Mouse (Mus musculus) urinary bladder, postnatal 25 days (tissue): ENCODE data around the gene Rab13.

Experiments
- DNase-seq: peaks from one replicate; pipeline ENCODE4 v3.0.0; 2022; ENCODE audit warnings: low spot score

Rab13 gene

GRCm38 (mm10) chr3:90263121-90263771, 49.8 kb downstream of the Rab13 start:
- DNase-seq, result no peak

GRCm38 (mm10) chr3:90264687-90265033, 51.2 kb downstream of the Rab13 start:
- no peak for DNase-seq

GRCm38 (mm10) chr3:90265034-90265931, 51.8 kb downstream of the Rab13 start, which contains the start of gene Dennd4b:
Dennd4b (plus strand) TSS chr3:90265185.
- peak; percentile 93 for DNase-seq

GRCm38 (mm10) chr3:90265932-90266741, 52.6 kb downstream of the Rab13 start:
- DNase-seq, result no peak

- no peak for DNase-seq
Measured at GRCm38 (mm10) chr3:90266901-90267775, 53.6 kb downstream of the Rab13 start.

GRCm38 (mm10) chr3:90268190-90268589, 54.7 kb downstream of the Rab13 start:
- DNase-seq, result no peak

GRCm38 (mm10) chr3:90268971-90269370, 55.5 kb downstream of the Rab13 start:
- no peak for DNase-seq

- no peak for DNase-seq
Measured at GRCm38 (mm10) chr3:90270784-90271183, 57.3 kb downstream of the Rab13 start.

- DNase-seq, result no peak
Measured at GRCm38 (mm10) chr3:90272170-90272569, 58.7 kb downstream of the Rab13 start.

GRCm38 (mm10) chr3:90273855-90274254, 60.4 kb downstream of the Rab13 start:
- no peak for DNase-seq

- no peak for DNase-seq
Measured at GRCm38 (mm10) chr3:90275286-90275685, 61.8 kb downstream of the Rab13 start.
